Mouse (Mus musculus): ENCODE data around the gene C530008M17Rik. TPM values are rescaled to one million over a fixed set of nuclear protein-coding genes. Genes with fewer than 3 reads are reported as not detected.

C530008M17Rik gene
- polyA plus RNA-seq, 1 experiment, result 88.0 TPM

- no peak for TF ChIP-seq GATA1 (IDR thresholded peaks at IDR 0.05; ENCODE audit: low read length)
Measured at GRCm38 (mm10) chr5:76657245-76658083, 1.2 kb downstream of the C530008M17Rik start.

DNA sequence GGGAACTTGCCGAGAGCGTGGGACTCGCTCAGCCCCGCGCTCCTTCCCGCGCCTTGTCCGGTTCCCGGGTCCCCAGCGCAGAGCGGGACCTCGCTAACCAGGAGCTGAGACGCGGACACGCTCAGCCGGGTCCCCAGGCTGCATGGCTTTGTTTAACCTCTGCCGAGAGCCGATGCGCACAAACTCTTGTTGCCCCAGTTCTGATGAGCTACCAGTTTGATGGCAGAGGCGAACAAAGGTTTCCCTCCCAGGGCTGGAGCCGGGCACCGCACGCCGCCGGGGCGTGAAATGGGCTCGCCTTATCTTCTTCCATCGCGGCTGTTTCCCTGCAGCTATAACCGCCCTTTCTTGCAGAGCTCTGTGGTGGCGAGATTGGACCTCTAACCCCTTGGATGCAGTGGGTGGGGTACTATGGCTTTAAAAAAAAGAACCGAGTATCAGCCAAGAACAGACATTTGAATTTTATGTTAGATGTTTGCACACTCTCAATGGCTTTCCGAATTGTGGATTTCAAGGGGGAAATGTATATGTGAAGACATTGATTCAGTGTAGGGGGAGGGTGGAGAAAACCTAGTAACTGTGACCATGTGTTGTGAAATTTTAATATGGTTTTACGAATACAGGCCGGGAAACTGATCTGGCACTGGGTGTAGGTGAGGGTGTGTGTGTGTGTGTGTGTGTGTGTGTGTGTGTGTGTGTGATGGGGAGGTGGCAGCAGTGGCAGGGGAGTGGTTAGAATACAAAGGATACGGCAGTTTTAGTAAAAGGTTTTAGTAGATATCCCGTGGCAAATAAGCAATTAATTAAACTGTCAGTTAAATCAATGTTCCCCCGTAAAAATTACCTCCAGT, 2.0 kb downstream of the C530008M17Rik start:
- TF ChIP-seq GATA1 (IDR thresholded peaks at IDR 0.05; ENCODE audit: low read length), result peak; percentile 61

DNA sequence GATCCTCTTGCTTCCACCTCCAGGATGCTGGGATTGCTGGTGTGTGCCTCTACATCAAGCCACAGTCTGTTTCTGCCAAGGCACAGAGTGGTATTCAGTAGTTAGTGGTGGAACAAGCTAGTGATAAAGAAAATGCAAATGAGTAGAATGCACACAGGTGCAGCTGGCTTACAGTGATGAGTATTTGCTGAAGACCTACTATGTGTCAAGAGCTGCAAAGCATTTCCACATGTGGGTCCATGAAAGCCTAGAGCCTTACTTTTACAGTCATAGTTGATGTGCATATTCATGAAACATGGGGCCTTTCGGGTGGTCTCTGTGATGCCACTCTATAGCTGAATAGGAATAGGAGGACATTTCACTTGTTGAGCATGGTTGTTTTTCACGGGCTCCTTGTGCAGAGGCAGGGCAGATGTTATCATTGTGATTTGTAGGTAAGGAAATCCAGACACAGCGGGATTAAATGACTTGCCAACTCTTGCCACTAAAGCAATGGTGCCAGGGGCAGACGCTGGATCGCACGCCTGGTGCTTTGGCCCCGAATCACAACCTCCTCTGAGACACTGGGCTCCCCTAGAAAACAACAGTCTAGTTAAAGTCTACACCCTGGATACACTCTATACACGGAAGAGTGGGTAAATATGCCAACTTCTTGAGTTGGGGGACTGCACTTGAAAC, 3.8 kb downstream of the C530008M17Rik start:
- TF ChIP-seq GATA1 (IDR thresholded peaks at IDR 0.05; ENCODE audit: low read length), result no peak

DNA sequence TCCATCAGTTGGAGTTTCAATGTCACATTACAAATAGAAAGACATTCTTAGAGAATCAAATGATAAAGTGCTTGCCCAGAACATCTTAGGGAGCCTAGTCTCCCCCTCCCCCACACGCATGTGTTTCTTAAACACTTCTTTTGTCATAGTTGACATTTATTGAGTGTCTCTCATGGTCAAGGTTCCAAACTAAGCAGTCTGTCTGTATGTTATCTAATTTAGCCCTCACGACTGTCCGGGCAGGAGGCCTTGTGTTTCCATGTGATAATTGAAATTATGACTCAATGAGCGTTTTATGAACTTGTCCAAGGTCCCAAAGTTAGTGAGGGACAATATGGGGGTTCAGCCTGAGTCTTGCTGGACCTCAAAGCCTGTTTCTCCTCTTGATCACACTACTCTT, 5.0 kb downstream of the C530008M17Rik start:
- no peak for TF ChIP-seq GATA1 (IDR thresholded peaks at IDR 0.05; ENCODE audit: low read length)

- TF ChIP-seq GATA1 (IDR thresholded peaks at IDR 0.05; ENCODE audit: low read length), result no peak
Measured at GRCm38 (mm10) chr5:76664936-76665335, 8.6 kb downstream of the C530008M17Rik start.

DNA sequence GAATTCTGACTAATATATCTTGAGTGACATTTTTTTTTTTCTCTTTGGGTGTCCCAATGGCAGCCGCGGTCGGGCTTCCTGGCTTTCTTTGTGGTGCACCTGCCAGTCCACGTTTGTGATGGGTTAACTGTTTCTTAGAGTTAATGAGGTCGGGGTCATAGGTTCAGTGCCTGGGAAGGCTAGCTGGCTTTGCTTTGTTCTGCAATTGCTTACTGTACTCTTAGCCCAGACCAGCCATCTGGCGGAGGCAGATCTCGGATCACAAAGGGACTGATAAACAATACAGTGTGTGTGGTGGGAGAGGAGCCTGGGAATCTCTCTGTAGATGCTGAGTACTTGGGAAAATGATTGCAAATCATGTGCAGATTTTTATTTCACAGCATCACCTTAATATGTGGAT, 9.1 kb downstream of the C530008M17Rik start:
- no peak for TF ChIP-seq GATA1 (IDR thresholded peaks at IDR 0.05; ENCODE audit: low read length)

GRCm38 (mm10) chr5:76666026-76666756, 9.9 kb downstream of the C530008M17Rik start:
- TF ChIP-seq GATA1 (IDR thresholded peaks at IDR 0.05; ENCODE audit: low read length), result no peak

- no peak for TF ChIP-seq GATA1 (IDR thresholded peaks at IDR 0.05; ENCODE audit: low read length)
Measured at GRCm38 (mm10) chr5:76668118-76668517, 11.8 kb downstream of the C530008M17Rik start.

DNA sequence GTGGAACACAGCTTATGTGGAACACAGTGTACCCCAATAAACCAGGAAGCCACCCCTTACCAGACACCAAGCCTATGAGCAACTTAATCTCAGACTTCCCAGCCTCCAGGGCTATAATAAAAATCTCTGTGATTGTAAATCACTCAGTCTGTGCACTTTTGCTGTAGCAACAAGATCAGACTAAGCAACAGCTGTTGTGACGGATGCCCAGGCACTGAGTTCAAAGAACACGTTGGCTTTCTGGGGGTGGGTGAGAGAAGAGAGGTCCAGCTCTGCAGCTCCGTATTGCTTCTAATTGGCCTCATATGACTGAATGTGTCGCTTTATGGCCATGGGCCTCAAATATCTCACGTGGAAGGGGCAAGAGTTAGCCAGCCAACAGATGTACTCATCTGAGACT, 12.2 kb downstream of the C530008M17Rik start:
- TF ChIP-seq GATA1 (IDR thresholded peaks at IDR 0.05; ENCODE audit: low read length), result no peak

GRCm38 (mm10) chr5:76670183-76670582, 13.9 kb downstream of the C530008M17Rik start:
- TF ChIP-seq GATA1 (IDR thresholded peaks at IDR 0.05; ENCODE audit: low read length), result no peak

DNA sequence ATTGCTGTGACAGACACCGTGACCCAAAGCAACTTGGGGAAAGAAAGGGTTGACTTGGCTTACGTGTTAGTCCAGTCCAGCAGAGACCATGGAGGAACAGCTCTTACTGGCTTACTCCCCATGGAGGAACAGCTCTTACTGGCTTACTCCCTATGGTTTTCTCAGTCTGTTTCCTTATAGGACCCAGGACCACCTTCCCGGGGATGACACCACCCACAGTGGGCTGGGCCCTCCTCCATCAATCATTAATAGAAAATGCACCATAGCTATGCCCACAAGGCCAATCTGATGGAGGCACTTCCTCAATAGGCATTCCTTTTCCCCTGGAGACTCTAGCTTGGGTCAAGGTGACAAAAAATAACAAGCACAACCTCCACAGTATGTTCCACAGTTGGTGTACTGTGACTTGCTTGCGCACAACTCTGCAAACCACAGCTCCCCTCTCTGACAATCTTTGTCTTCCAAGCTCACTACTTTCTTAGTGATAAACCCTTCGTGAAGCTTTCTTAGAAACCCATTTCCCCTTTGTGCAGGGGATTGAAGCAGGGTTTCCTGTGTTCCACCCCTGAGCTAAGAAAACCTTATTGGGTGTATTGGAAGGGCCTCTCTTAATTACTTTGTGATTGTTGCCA, 17.8 kb downstream of the C530008M17Rik start:
- no peak for TF ChIP-seq GATA1 (IDR thresholded peaks at IDR 0.05; ENCODE audit: low read length)

- TF ChIP-seq GATA1 (IDR thresholded peaks at IDR 0.05; ENCODE audit: low read length), result no peak
Measured at GRCm38 (mm10) chr5:76675369-76675768, 19.1 kb downstream of the C530008M17Rik start.

DNA sequence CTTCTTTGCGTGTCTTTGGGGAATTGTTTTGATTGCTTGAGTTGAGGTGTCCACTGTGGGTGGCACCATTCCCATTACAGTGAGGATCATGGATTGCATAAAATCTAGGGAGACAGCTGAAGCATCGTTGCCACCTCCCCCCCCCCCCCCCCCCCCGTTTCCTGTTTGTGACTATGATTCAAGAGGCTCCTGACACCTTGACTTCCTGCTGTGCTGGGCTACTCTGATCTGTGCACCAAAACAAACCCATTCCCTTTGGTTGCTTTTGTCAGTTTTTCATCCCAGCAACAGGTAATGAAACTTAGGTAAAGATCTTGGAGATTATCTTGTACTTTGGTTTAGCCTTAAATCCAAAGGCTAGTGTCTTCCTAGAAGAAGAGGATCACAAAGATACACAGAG, 24.6 kb downstream of the C530008M17Rik start:
- TF ChIP-seq GATA1 (IDR thresholded peaks at IDR 0.05; ENCODE audit: low read length), result no peak

- no peak for TF ChIP-seq GATA1 (IDR thresholded peaks at IDR 0.05; ENCODE audit: low read length)
Measured at GRCm38 (mm10) chr5:76681895-76682656, 25.8 kb downstream of the C530008M17Rik start.

Data from G1E-ER4 (cell line).